Mouse (Mus musculus): ENCODE data around the gene Nlrp4f. TPM values are rescaled to one million over a fixed set of nuclear protein-coding genes. Genes with fewer than 3 reads are reported as not detected.
A peak's percentile ranks its signal among the peaks of the same experiment; 100 is the strongest.

Nlrp4f gene
- total and polyA plus RNA-seq, 2 experiments from 2014 or later, result 0.15 TPM; not detected in 1

GRCm38 (mm10) chr13:65237211-65237610 lies 31.4 kb upstream of the Nlrp4f start:
- Histone ChIP-seq H3K4me1 (ENCODE audit: insufficient read depth, low read length) (0 out of 2 replicates have a peak, but pooled peaks cover 3% of the 10 kb centered on the region), H3K4me2 (ENCODE audit: low read depth, low read length) (no peak overlapping the region), H3K36me3 (ENCODE audit: insufficient read depth, low read length) (no peaks in the 10 kb centered on the region), H3K4me3 (ENCODE audit: low read length) (no peak overlapping the region), H3K27ac (no peak overlapping the region), H3K9ac (replicated peaks; ENCODE audit: low read length) (no peak overlapping the region), H3K9me3 (ENCODE audit: low read length) (peaks cover 3% of the 10 kb centered on the region; the same call in 1 of the 2 replicates), H3K27me3 (ENCODE audit: insufficient read depth, low read length) (no peaks in the 10 kb centered on the region)
- ATAC-seq (no peak), DNase-seq (ENCODE audit: low spot score) (no peak)
- WGBS, result 75% methylated on average over 9 of the region's 9 CpGs
- TF ChIP-seq CTCF (IDR thresholded peaks at IDR 0.05; ENCODE audit: low read depth), result no peak

GRCm38 (mm10) chr13:65226657-65227056 lies 20.9 kb upstream of the Nlrp4f start:
- Histone ChIP-seq H3K9me3 (ENCODE audit: low read length) (0 out of 2 replicates have a peak, but pooled peaks cover 2% of the 10 kb centered on the region), H3K27ac (no peak overlapping the region), H3K4me3 (ENCODE audit: low read length) (no peak overlapping the region), H3K4me2 (ENCODE audit: low read depth, low read length) (no peak overlapping the region), H3K9ac (replicated peaks; ENCODE audit: low read length) (no peak overlapping the region), H3K36me3 (ENCODE audit: insufficient read depth, low read length) (no peaks in the 10 kb centered on the region), H3K27me3 (ENCODE audit: insufficient read depth, low read length) (no peaks in the 10 kb centered on the region), H3K4me1 (ENCODE audit: insufficient read depth, low read length) (no peaks in the 10 kb centered on the region)
- no peak for ATAC-seq
- DNase-seq (ENCODE audit: low spot score), result no peak
- 82% methylated on average over 2 of the region's 2 CpGs for WGBS
- no peak for TF ChIP-seq CTCF (IDR thresholded peaks at IDR 0.05; ENCODE audit: low read depth)

- DNase-seq (ENCODE audit: low spot score) (no peak), ATAC-seq (no peak)
- TF ChIP-seq CTCF (IDR thresholded peaks at IDR 0.05; ENCODE audit: low read depth), result no peak
- H3K27me3 ChIP-seq (ENCODE audit: insufficient read depth, low read length), result no peaks in the 10 kb centered on the region
- no peak overlapping the region for H3K4me2 ChIP-seq (ENCODE audit: low read depth, low read length)
- 0 out of 2 replicates have a peak, but pooled peaks cover 2% of the 10 kb centered on the region for H3K9me3 ChIP-seq (ENCODE audit: low read length)
- no peak overlapping the region for H3K9ac ChIP-seq (replicated peaks; ENCODE audit: low read length)
- H3K27ac ChIP-seq, result no peak overlapping the region
- WGBS, result 51% methylated on average over 6 of the region's 6 CpGs
- H3K4me1 ChIP-seq (ENCODE audit: insufficient read depth, low read length), result no peaks in the 10 kb centered on the region
- no peak overlapping the region for H3K4me3 ChIP-seq (ENCODE audit: low read length)
- no peaks in the 10 kb centered on the region for H3K36me3 ChIP-seq (ENCODE audit: insufficient read depth, low read length)
Observed at GRCm38 (mm10) chr13:65225945-65226344, 20.2 kb upstream of the Nlrp4f start.

GRCm38 (mm10) chr13:65200667-65201066 lies 5.1 kb downstream of the Nlrp4f start:
- Histone ChIP-seq H3K4me1 (ENCODE audit: insufficient read depth, low read length) (no peaks in the 10 kb centered on the region), H3K9me3 (ENCODE audit: low read length) (no peaks in the 10 kb centered on the region), H3K9ac (replicated peaks; ENCODE audit: low read length) (no peak overlapping the region), H3K4me3 (ENCODE audit: low read length) (no peak overlapping the region), H3K27me3 (ENCODE audit: insufficient read depth, low read length) (no peaks in the 10 kb centered on the region), H3K4me2 (ENCODE audit: low read depth, low read length) (no peak overlapping the region), H3K27ac (no peak overlapping the region), H3K36me3 (ENCODE audit: insufficient read depth, low read length) (no peaks in the 10 kb centered on the region)
- no peak for ATAC-seq
- no peak for DNase-seq (ENCODE audit: low spot score)
- WGBS, result 74% methylated on average over 1 of the region's 1 CpGs
- no peak for TF ChIP-seq CTCF (IDR thresholded peaks at IDR 0.05; ENCODE audit: low read depth)

GRCm38 (mm10) chr13:65176472-65177091 lies 29.2 kb downstream of the Nlrp4f start:
- Histone ChIP-seq H3K9me3 (ENCODE audit: low read length) (no peaks in the 10 kb centered on the region), H3K9ac (replicated peaks; ENCODE audit: low read length) (no peak overlapping the region), H3K4me1 (ENCODE audit: insufficient read depth, low read length) (no peaks in the 10 kb centered on the region), H3K27me3 (ENCODE audit: insufficient read depth, low read length) (no peaks in the 10 kb centered on the region), H3K27ac (no peak overlapping the region), H3K4me3 (ENCODE audit: low read length) (no peak overlapping the region), H3K36me3 (ENCODE audit: insufficient read depth, low read length) (no peaks in the 10 kb centered on the region), H3K4me2 (ENCODE audit: low read depth, low read length) (no peak overlapping the region)
- DNase-seq (ENCODE audit: low spot score) (no peak), ATAC-seq (peak; percentile 53; the same call in 1 of the 2 replicates)
- 56% methylated on average over 15 of the region's 15 CpGs for WGBS
- no peak for TF ChIP-seq CTCF (IDR thresholded peaks at IDR 0.05; ENCODE audit: low read depth)

GRCm38 (mm10) chr13:65175734-65176471 lies 29.9 kb downstream of the Nlrp4f start:
- no peaks in the 10 kb centered on the region for H3K4me1 ChIP-seq (ENCODE audit: insufficient read depth, low read length)
- H3K27me3 ChIP-seq (ENCODE audit: insufficient read depth, low read length), result no peaks in the 10 kb centered on the region
- no peak overlapping the region for H3K27ac ChIP-seq
- H3K4me3 ChIP-seq (ENCODE audit: low read length), result peak overlapping the region; percentile 38
- no peaks in the 10 kb centered on the region for H3K9me3 ChIP-seq (ENCODE audit: low read length)
- ATAC-seq, result peak; percentile 89
- peak; percentile 83 for TF ChIP-seq CTCF (IDR thresholded peaks at IDR 0.05; ENCODE audit: low read depth)
- peak overlapping the region; percentile 62 for H3K4me2 ChIP-seq (ENCODE audit: low read depth, low read length)
- peak overlapping the region; percentile 54 for H3K9ac ChIP-seq (replicated peaks; ENCODE audit: low read length)
- DNase-seq (ENCODE audit: low spot score), result peak; percentile 77
- WGBS, result 26% methylated on average over 40 of the region's 46 CpGs
- no peaks in the 10 kb centered on the region for H3K36me3 ChIP-seq (ENCODE audit: insufficient read depth, low read length)

- Histone ChIP-seq H3K4me2 (ENCODE audit: low read depth, low read length) (no peak overlapping the region), H3K9ac (replicated peaks; ENCODE audit: low read length) (no peak overlapping the region), H3K36me3 (ENCODE audit: insufficient read depth, low read length) (no peaks in the 10 kb centered on the region), H3K4me3 (ENCODE audit: low read length) (no peak overlapping the region), H3K27ac (no peak overlapping the region), H3K9me3 (ENCODE audit: low read length) (no peaks in the 10 kb centered on the region), H3K4me1 (ENCODE audit: insufficient read depth, low read length) (no peaks in the 10 kb centered on the region), H3K27me3 (ENCODE audit: insufficient read depth, low read length) (no peaks in the 10 kb centered on the region)
- no peak for DNase-seq (ENCODE audit: low spot score)
- ATAC-seq, result no peak
- 82% methylated on average over 3 of the region's 3 CpGs for WGBS
- no peak for TF ChIP-seq CTCF (IDR thresholded peaks at IDR 0.05; ENCODE audit: low read depth)
Observed at GRCm38 (mm10) chr13:65174102-65174501, 31.7 kb downstream of the Nlrp4f start.

All from hindbrain, postnatal 0 days (tissue).